Mouse (Mus musculus): ENCODE results near the gene Lpcat3.

Gene Lpcat3

GRCm38 (mm10) chr6:124739231-124739796 lies 76.5 kb downstream of the Lpcat3 start:
- DNase-seq (ENCODE audit: low spot score) = no peak

DNA sequence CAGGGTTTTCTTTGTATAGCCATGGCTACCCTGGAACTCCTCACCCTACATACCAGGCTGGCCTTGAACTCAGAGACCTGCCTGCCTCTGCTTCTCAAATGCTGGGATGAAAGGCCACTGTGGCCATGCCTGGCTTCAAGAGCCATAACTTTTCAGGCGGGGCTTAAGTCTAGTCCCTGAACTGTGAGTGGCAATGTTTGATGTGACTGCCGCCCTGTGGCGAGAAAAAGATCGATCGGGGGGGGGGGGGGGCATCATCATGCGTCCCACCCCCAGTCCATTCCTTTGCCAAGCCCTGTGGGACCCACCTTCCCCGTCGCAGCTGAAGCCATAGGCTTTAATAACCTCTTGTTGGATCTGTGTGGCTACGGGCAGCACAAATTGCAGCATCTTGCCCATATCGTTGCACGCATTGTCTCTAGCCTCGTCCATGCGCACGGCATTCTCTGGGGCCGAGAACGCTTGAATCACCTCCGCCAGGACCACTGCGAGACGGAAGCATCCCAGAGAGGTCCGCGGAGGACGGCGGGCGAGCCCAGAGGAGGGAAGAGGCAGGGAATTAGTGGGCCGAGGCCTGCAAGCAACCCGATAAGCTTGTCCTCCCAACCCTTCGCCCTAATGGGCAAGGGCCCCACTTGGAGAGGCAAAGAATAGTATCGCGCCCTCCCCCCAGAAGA lies 77.5 kb downstream of the Lpcat3 start:
- no peak for DNase-seq (ENCODE audit: low spot score)

DNA sequence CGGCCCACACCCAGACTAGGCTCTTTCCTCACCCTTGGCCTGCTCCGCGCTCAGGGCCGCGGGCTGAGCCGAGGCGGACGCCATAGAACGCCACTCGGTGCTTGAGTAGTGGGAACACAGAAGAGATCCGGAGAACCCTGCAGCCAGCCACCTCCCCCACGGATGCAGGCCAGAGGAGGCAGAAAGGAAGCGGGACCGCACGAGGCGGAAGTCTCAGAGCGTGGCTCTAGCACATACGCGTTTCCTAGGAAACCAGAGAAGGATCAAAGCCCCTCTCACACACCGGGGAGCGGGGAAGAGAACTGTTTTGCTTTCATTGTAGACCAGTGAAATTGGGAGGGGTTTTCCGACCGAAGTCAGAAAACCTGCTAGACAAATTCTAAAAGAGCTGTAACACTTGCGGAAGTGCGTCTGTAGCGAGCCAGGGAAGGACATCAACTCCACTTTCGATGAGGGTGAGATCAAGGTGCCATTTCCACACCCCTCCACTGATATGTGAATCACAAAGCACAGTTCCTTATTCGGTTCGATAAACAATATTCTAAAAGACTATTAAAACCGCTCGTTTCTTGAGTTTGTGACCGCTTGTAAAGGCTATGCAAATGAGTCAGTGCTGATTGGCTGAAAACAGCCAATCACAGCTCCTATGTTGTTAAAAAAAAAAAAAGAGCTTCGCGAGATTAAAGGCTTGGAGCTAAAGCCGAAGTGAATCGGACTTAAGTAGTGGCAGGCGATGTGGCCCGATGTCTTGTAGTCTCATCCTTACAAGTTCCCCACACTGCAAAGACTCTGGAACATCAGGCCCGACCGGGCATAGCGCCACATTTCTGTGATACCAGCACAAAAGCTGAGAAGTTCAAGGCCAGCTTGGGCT lies 78.3 kb downstream of the Lpcat3 start, which contains the start of gene Grcc10:
Gene Grcc10 (minus strand): TSS at position 487 of the 874 bp plus-strand sequence.
- peak; percentile 91 for DNase-seq (ENCODE audit: low spot score)

GRCm38 (mm10) chr6:124741842-124742241 lies 79.0 kb downstream of the Lpcat3 start:
- no peak for DNase-seq (ENCODE audit: low spot score)

DNA sequence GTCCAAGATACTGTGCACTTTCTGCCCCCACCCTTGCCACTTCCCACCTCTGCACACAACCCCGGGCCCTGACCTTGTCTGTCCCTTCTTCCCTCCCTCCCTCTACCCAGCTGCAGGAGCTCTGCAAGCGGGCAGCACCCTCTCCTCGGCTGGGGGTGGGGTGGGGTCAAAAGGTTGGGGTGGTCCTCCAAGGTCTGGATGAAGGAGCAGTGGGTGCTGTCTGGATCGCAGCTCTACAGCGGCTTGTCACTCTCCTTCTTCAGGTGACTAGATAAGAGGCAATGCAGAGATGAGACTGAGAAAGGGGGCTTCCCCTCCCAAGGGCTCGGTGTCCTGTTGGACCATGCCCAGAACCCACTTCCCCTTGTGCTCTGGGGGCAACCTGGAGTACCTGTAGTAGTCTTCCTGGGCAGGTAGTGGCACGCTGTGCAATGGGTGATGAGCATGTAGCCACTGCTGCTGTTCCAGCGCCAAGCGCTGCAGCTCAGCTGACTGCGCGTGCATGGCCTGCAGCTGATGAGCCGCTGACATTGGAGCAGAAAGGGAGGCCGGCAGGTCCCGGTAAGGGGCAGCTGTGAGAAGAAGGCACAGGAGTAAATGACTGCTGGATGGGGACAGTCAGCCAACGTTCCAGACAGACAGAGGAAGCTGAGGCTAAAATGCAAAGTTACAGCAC lies 80.2 kb downstream of the Lpcat3 start:
- DNase-seq (ENCODE audit: low spot score) = peak; percentile 35

DNA sequence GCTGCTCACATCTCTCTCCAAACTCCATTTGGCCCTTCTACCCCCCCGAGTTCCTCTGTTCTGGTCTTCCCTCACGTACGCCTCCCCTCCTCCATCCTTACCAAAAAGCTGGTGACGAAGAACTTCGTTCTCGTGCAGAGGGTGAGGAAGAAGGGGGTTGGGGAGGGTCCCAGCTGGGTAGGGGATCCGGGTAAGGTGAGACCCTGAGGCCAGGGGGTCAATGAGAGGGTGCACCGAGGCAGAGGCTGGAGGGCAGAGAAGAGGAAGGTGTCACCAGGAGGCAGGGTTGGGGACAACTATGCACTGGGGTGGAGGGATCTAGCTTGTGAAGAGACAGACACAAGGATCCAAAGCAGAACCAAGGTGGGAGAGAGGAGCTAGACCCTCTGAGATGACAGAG lies 80.8 kb downstream of the Lpcat3 start:
- DNase-seq (ENCODE audit: low spot score) = no peak

GRCm38 (mm10) chr6:124744755-124745321 lies 82.0 kb downstream of the Lpcat3 start:
- peak; percentile 33 for DNase-seq (ENCODE audit: low spot score)

- peak; percentile 94 for DNase-seq (ENCODE audit: low spot score)
These were observed 82.9 kb downstream of the Lpcat3 start for GRCm38 (mm10) chr6:124745490-124746295.

DNA sequence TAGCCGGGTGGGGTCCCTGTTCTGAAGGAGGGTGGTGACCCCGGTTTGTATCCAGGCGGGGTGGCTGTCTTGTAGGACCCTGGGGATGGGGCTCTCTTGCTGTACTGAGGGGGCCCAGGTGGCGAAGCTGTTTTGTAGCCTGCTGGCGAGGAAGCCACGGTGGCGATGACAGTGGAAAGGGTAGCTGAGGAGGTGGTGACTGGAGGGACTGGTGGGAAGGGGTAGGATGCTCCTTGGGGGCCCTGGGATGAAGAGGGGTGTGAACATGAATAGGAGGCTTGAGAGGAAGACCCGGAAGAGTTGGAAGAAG lies 83.4 kb downstream of the Lpcat3 start:
- DNase-seq (ENCODE audit: low spot score) = no peak

- DNase-seq (ENCODE audit: low spot score) = no peak
These were observed 84.1 kb downstream of the Lpcat3 start for GRCm38 (mm10) chr6:124746654-124747632.

DNA sequence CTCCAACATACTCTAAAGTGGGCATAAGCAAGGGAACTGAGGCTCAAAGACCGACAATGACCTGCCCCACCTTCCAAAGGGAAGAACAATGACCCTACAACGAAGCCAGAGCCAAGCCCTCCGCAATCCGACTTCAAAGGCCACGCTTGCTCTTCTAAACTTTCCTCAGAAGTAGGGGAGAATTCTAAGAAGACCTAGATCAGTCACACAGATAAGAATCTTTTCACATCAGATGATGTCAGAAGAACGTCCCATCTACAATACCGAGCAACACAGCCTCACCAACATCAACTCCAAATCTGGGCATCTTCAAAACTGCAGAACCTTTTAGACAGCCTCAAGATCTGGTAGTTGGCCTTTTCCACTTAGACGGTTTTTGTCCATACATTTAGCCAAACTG lies 87.6 kb downstream of the Lpcat3 start:
- DNase-seq (ENCODE audit: low spot score) = no peak

DNA sequence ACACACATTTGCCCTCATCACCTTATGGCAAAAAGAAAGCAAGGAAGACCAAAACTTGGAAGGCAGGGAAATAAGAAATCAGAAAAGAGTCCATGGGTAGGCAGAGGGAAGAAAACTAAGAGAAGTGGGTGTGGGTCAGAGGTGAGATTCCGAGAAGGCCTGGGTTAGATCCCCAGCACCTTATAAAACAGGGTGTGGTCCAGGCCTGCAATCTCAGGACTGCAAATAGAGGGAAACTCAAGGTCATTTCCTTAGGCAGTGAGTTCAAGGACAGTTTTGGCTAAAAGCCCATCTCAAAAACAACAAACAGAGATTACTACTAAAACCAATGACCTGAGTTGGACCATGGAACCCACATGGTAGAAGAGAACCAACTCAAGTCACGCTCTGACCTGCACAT lies 91.0 kb downstream of the Lpcat3 start:
- DNase-seq (ENCODE audit: low spot score) = no peak

Data from testis, postnatal 14 days (tissue).